Mouse (Mus musculus) urinary bladder, postnatal 4 days (tissue): ENCODE results near the gene Cog7.

ENCODE experiments used
- DNase-seq, 2 experiments: peaks; one replicate each; pipeline ENCODE4 v3.0.0; 2021 to 2022; ENCODE audit warnings: low spot score in 2 of 2

The Cog7 gene

GRCm38 (mm10) chr7:121954891-121955669 lies 26.4 kb downstream of the Cog7 start:
- no peak for DNase-seq

GRCm38 (mm10) chr7:121947513-121947912 lies 34.0 kb downstream of the Cog7 start:
- DNase-seq: no peak

- no peak for DNase-seq
Measured at GRCm38 (mm10) chr7:121946196-121946595, 35.3 kb downstream of the Cog7 start.

GRCm38 (mm10) chr7:121942371-121942770 lies 39.1 kb downstream of the Cog7 start:
- DNase-seq: no peak

GRCm38 (mm10) chr7:121941640-121942039 lies 39.9 kb downstream of the Cog7 start:
- no peak for DNase-seq

GRCm38 (mm10) chr7:121941016-121941415 lies 40.5 kb downstream of the Cog7 start:
- DNase-seq: no peak

GRCm38 (mm10) chr7:121939729-121940128 lies 41.8 kb downstream of the Cog7 start:
- no peak for DNase-seq

GRCm38 (mm10) chr7:121939244-121939643 lies 42.3 kb downstream of the Cog7 start:
- DNase-seq: no peak

GRCm38 (mm10) chr7:121938124-121938891 lies 43.2 kb downstream of the Cog7 start:
- no peak for DNase-seq

- DNase-seq: no peak
Measured at GRCm38 (mm10) chr7:121936861-121937630, 44.5 kb downstream of the Cog7 start.

GRCm38 (mm10) chr7:121935906-121936794 lies 45.4 kb downstream of the Cog7 start:
- no peak for DNase-seq

- DNase-seq: no peak
Measured at GRCm38 (mm10) chr7:121934346-121934745, 47.2 kb downstream of the Cog7 start.

- DNase-seq: no peak
Measured at GRCm38 (mm10) chr7:121933675-121934074, 47.8 kb downstream of the Cog7 start.

- no peak for DNase-seq
Measured at GRCm38 (mm10) chr7:121931246-121931645, 50.3 kb downstream of the Cog7 start.

GRCm38 (mm10) chr7:121927882-121928281 lies 53.6 kb downstream of the Cog7 start:
- no peak for DNase-seq

- DNase-seq: no peak
Measured at GRCm38 (mm10) chr7:121924361-121924760, 57.1 kb downstream of the Cog7 start.

GRCm38 (mm10) chr7:121913944-121914343 lies 67.6 kb downstream of the Cog7 start:
- DNase-seq: no peak

GRCm38 (mm10) chr7:121912250-121912649 lies 69.3 kb downstream of the Cog7 start:
- DNase-seq: no peak

- DNase-seq: no peak
Measured at GRCm38 (mm10) chr7:121906879-121907278, 74.6 kb downstream of the Cog7 start.

- no peak for DNase-seq
Measured at GRCm38 (mm10) chr7:121902757-121903411, 78.6 kb downstream of the Cog7 start.

- no peak for DNase-seq
Measured at GRCm38 (mm10) chr7:121899940-121900339, 81.6 kb downstream of the Cog7 start.
